Mouse (Mus musculus) neural tube, embryonic 11.5 days (tissue): ENCODE data around the gene Mybl2. TPM values are rescaled to one million over a fixed set of nuclear protein-coding genes. Genes with fewer than 3 reads are reported as not detected.

Experiments used
- ATAC-seq: fragments of 200-750 bp; cut with Nextera tagmentation; 2 replicates; pipeline ENCODE4 v1.8.0; 2017; ENCODE audit warnings: moderate number of reproducible peaks, mild to moderate bottlenecking, moderate TSS enrichment, moderate library complexity; ENCODE audit not compliant: insufficient read depth, low FRiP score, low TSS enrichment
- DNase-seq: peaks from one replicate; pipeline ENCODE4 v3.0.0-alpha.2; 2015; ENCODE audit warnings: low spot score
- H3K27ac ChIP-seq: fragments of 300-500 bp; sonication (generic); 2 replicates; pipeline ENCODE4 v1.5.1; 2014; ENCODE audit warnings: low read depth, mild to moderate bottlenecking, low read length
- H3K27me3 ChIP-seq: fragments of 300-500 bp; sonication (generic); 2 replicates; pipeline ENCODE4 v1.6.1; 2014; ENCODE audit warnings: mild to moderate bottlenecking, low read length, mixed read lengths; ENCODE audit not compliant: control insufficient read depth, insufficient read depth
- H3K36me3 ChIP-seq: fragments of 300-500 bp; sonication (generic); 2 replicates; pipeline ENCODE4 v1.6.1; 2014; ENCODE audit warnings: mild to moderate bottlenecking, low read length, moderate library complexity, mixed read lengths; ENCODE audit not compliant: control insufficient read depth, insufficient read depth
- H3K4me1 ChIP-seq: fragments of 300-500 bp; sonication (generic); 2 replicates; pipeline ENCODE4 v1.6.1; 2014; ENCODE audit warnings: low read length, mixed read lengths; ENCODE audit not compliant: control insufficient read depth, insufficient read depth
- H3K4me2 ChIP-seq: fragments of 300-500 bp; sonication (generic); 2 replicates; pipeline ENCODE4 v1.6.1; 2014; ENCODE audit warnings: low read depth, mild to moderate bottlenecking, moderate library complexity
- H3K4me3 ChIP-seq: fragments of 300-500 bp; sonication (generic); 2 replicates; pipeline ENCODE4 v1.5.1; 2014; ENCODE audit warnings: low read depth, low read length
- H3K9ac ChIP-seq: fragments of 300-500 bp; sonication (generic); 2 replicates; pipeline ENCODE4 v1.6.1; 2014; ENCODE audit warnings: mild to moderate bottlenecking, low read length
- H3K9me3 ChIP-seq: fragments of 300-500 bp; sonication (generic); 2 replicates; pipeline ENCODE4 v1.6.1; 2016; ENCODE audit warnings: low read length; ENCODE audit not compliant: control insufficient read depth
- WGBS: fragments of 180-500 bp; shearing (Covaris S2); extraction: QIAGEN DNeasy Blood & Tissue Kit; methylation state at CpG from one replicate; pipeline ENCODE4 v1.1.7; 2014; 5-methylcytosine and 5-hydroxymethylcytosine counted together
- polyA plus RNA-seq: library from polyadenylated mRNA; unstranded; fragments of >200 nt; fragmentation: Nextera tagmentation; extraction: Ambion mirVana; gene quantifications from 2 replicates; pipeline ENCODE4 v1.2.1, GENCODE M21; 2014

The Mybl2 gene
- polyA plus RNA-seq, 1 experiment from 2014 or later = 27.0 TPM

DNA sequence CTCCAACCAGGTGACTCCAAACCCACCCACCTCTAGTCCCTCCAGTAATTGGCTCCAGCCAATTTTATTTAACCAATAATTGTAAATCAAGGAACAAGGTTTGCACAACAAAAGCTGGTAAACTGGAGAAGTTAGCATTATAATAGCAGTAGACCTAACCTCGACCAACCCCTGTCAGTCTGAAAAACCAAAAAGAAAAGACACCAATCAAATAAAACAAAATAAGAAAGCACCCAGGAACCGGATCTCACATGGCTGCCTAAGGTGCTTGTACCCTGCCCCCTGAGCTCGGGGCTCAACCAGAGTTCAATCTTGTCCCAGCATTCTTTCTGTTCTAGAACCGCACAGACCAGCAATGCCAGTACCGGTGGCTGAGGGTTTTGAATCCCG, 7.6 kb downstream of the Mybl2 start:
- no peak overlapping the region for H3K9ac ChIP-seq
- H3K36me3 ChIP-seq = no peaks in the 10 kb centered on the region
- 62% methylated on average over 6 of the region's 6 CpGs for WGBS
- no peak overlapping the region for H3K27ac ChIP-seq
- H3K4me3 ChIP-seq = no peak overlapping the region
- H3K4me2 ChIP-seq = no peak overlapping the region
- no peaks in the 10 kb centered on the region for H3K9me3 ChIP-seq
- H3K27me3 ChIP-seq = no peaks in the 10 kb centered on the region
- no peak for ATAC-seq
- 0 out of 2 replicates have a peak, but pooled peaks cover 2% of the 10 kb centered on the region for H3K4me1 ChIP-seq
- DNase-seq = no peak

DNA sequence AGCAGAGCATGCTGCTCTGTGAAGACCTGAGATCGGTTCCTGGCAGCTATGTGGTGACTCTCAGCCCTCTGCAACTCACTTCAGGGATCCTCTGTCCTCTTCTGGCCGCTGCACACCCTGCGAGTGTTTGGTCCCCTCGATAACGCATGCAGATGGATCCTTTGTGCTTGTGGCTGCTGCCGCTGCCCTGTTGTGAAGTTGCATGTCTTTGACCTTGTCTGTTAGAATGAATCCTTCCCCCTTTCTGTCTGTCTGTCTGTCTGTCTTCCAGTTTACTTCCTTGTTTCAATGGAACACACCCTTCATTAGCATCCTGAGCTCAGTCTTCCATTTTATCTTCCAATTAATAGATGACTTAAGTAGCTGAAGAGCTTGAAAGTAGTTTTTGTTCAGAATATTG, 11.8 kb downstream of the Mybl2 start:
- Histone ChIP-seq H3K9me3 (no peaks in the 10 kb centered on the region), H3K9ac (no peak overlapping the region), H3K4me3 (no peak overlapping the region), H3K4me1 (no peaks in the 10 kb centered on the region), H3K27me3 (no peaks in the 10 kb centered on the region), H3K36me3 (no peaks in the 10 kb centered on the region), H3K4me2 (no peak overlapping the region), H3K27ac (no peak overlapping the region)
- ATAC-seq (no peak), DNase-seq (no peak)
- WGBS = 95% methylated on average over 6 of the region's 6 CpGs

DNA sequence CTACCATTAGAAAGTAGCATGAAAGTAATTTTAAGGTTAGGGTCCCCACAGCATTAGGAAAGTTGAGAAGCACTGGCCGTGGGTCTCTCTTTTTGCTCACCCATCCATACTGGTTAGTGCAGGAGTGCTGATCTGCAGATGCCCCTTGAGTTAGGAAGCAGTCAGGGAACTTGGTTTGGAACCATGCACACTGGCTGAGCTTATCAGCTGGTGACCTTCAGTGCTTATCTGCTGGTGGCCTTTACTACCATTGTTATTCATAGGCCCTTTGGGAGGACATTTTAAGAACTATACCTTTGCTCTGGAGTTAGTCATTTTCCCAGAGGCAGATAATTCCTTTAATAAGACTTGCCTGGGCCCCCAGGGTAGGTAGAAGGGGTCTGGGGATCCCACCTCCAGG, 12.7 kb downstream of the Mybl2 start:
- ATAC-seq (no peak), DNase-seq (no peak)
- Histone ChIP-seq H3K27me3 (no peaks in the 10 kb centered on the region), H3K4me3 (no peak overlapping the region), H3K4me1 (no peaks in the 10 kb centered on the region), H3K27ac (no peak overlapping the region), H3K36me3 (no peaks in the 10 kb centered on the region), H3K9me3 (no peaks in the 10 kb centered on the region), H3K4me2 (no peak overlapping the region), H3K9ac (no peak overlapping the region)
- 92% methylated on average over 1 of the region's 1 CpGs for WGBS

DNA sequence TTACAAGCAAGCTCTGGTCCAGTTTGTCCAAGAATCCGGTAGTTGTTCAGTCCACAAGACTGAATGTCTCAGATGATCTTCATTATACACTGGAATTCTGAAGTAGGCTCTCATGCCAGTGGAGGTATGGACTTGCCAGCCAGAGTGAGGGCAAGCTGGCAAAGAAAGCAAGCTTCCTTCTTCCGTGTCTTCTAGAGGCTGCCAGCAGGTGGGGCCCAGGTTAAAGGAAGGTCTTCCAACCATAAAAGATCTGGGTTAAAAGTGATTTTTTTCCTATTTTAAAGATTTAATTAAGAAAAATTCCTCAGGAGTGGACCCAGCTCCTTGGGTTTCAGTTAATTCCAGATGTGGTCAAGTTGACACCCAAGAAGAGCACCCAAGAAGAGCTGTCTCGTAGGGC, 15.7 kb downstream of the Mybl2 start:
- DNase-seq (no peak), ATAC-seq (no peak)
- no peak overlapping the region for H3K4me2 ChIP-seq
- H3K36me3 ChIP-seq = peaks cover 8% of the 10 kb centered on the region; the same call in 1 of the 2 replicates
- no peak overlapping the region for H3K4me3 ChIP-seq
- 96% methylated on average over 3 of the region's 3 CpGs for WGBS
- H3K9ac ChIP-seq = no peak overlapping the region
- H3K27me3 ChIP-seq = no peaks in the 10 kb centered on the region
- H3K27ac ChIP-seq = no peak overlapping the region
- no peaks in the 10 kb centered on the region for H3K4me1 ChIP-seq
- no peaks in the 10 kb centered on the region for H3K9me3 ChIP-seq

DNA sequence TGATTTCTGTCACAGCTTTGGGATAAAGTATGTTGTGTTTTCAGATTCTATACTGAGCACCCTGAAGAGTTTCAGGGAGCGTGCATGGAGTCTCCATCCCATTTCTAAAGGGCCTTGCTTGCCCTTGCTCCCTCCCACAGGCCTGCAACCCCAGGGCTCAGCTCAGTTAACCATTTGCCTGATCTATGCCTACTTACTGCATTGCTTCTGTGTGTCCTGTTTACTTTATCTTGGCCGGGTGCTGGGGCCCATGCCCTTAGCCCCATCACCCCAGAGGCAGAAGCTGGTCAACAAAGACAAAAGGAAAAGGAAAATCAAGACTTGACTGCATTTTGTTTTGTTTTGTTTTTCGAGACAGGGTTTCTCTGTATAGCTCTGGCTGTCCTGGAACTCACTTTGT, 17.1 kb downstream of the Mybl2 start:
- 80% methylated on average over 3 of the region's 3 CpGs for WGBS
- no peaks in the 10 kb centered on the region for H3K27me3 ChIP-seq
- no peak overlapping the region for H3K4me3 ChIP-seq
- DNase-seq (no peak), ATAC-seq (no peak)
- no peak overlapping the region for H3K9ac ChIP-seq
- peaks cover 8% of the 10 kb centered on the region; the same call in 1 of the 2 replicates for H3K36me3 ChIP-seq
- no peak overlapping the region for H3K4me2 ChIP-seq
- H3K27ac ChIP-seq = no peak overlapping the region
- H3K4me1 ChIP-seq = no peaks in the 10 kb centered on the region
- H3K9me3 ChIP-seq = no peaks in the 10 kb centered on the region

DNA sequence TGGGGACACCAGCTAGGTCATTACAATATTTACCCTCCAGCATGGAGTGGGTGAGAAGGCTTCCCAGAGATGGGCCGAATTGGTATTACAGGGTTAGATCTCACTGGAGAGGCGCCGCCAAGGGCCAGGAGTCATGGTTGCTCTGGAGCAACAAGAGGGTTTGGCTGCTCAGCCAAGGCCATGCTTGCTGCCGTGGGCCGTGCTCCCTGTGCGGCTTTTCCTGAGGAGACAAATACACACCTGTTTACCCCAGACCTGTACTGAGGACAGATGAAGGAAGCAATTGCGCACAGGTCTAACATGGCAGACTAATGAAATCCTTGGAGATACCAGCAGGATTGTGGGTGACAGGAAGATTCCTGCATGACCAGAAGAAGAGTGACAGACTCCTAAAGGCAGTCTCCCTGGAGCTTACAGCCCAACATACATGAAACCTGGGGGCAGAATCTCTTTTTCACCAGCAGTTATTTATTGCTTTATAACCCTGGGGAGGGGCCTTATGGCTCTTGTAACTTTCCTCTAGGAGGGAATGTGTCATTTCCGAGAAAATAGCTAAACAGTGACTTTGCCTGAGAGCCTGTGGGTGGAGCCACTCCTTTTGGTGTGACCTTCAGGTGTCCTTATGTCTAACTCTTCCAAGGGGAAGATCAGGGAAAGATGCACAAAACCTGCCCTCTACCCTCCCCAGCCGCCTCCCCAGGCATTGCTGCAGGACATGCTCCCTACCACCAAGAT, 18.7 kb downstream of the Mybl2 start:
- Histone ChIP-seq H3K4me3 (no peak overlapping the region), H3K9ac (no peak overlapping the region), H3K4me2 (no peak overlapping the region), H3K27ac (no peak overlapping the region), H3K27me3 (no peaks in the 10 kb centered on the region), H3K4me1 (no peaks in the 10 kb centered on the region), H3K9me3 (no peaks in the 10 kb centered on the region), H3K36me3 (peaks cover 8% of the 10 kb centered on the region; the same call in 1 of the 2 replicates)
- DNase-seq (no peak), ATAC-seq (no peak)
- 79% methylated on average over 9 of the region's 9 CpGs for WGBS

DNA sequence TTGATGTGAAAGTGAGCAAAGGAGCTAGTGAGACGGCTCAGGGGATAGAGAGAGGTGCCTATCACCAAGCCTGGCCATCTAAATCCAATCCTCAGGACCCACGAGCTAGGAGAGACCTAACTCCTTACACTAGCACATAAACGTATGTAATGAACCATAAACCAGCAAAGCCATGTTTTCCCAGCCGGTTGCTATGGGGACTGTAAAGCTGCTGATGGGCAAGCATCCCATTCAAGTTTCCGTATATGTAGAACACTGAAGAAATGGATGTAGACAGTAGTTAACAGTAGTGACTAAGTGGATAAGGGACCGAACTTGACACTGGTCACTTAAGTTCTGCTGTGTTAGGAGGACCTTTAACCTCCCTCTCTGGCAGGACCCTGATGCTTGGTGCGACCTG, 19.5 kb downstream of the Mybl2 start:
- DNase-seq (no peak), ATAC-seq (no peak)
- Histone ChIP-seq H3K27ac (no peak overlapping the region), H3K27me3 (no peaks in the 10 kb centered on the region), H3K9ac (no peak overlapping the region), H3K9me3 (no peaks in the 10 kb centered on the region), H3K4me2 (no peak overlapping the region), H3K4me3 (no peak overlapping the region), H3K36me3 (peaks cover 8% of the 10 kb centered on the region; the same call in 1 of the 2 replicates), H3K4me1 (no peaks in the 10 kb centered on the region)
- 79% methylated on average over 7 of the region's 7 CpGs for WGBS

DNA sequence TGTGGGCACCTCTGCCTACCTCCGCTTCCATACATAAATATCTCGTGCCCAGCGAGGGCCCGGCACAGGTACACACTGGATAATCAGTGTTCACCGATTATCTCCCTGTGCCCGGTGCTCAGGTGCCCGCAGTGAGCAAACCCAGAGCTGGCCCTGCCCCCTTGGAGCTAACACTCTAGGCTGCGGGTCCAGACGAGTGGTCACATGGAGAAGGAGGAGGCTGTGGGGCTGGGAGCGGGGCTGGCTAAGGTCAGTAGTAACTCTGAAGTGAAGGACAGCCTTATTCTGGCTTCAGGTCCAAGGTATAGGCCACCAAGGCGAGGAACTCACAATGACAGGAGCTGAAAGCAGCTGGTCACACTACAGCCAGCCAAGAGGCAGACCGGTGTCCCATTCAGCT, 20.3 kb downstream of the Mybl2 start:
- H3K27me3 ChIP-seq = no peaks in the 10 kb centered on the region
- no peaks in the 10 kb centered on the region for H3K4me1 ChIP-seq
- H3K9me3 ChIP-seq = no peaks in the 10 kb centered on the region
- 90% methylated on average over 12 of the region's 12 CpGs for WGBS
- no peak overlapping the region for H3K9ac ChIP-seq
- H3K27ac ChIP-seq = no peak overlapping the region
- H3K4me3 ChIP-seq = no peak overlapping the region
- no peak for DNase-seq
- ATAC-seq = no peak
- peaks cover 8% of the 10 kb centered on the region; the same call in 1 of the 2 replicates for H3K36me3 ChIP-seq
- H3K4me2 ChIP-seq = no peak overlapping the region

DNA sequence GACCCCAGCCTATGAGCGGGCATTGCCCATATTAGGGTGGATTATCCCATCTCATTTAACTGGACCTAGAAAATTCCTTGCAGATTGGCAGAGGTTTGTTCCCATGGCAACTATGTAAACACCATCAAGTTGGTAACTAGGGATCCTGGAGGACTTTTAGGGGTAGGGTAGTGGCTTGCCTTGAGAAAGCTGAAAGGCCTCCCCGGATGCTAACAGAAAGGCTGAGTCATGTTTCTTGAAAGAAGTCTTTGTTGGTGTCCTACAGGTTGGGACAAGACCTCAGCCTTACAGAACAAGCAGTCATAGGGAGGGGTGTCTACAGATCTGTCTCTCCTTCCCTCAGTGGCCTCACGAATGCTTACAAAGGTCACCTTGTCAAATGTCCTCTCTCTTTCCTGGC, 20.7 kb downstream of the Mybl2 start:
- WGBS = 88% methylated on average over 3 of the region's 3 CpGs
- Histone ChIP-seq H3K27ac (no peak overlapping the region), H3K4me3 (no peak overlapping the region), H3K9me3 (no peaks in the 10 kb centered on the region), H3K9ac (no peak overlapping the region), H3K4me1 (no peaks in the 10 kb centered on the region), H3K27me3 (no peaks in the 10 kb centered on the region), H3K4me2 (no peak overlapping the region), H3K36me3 (peaks cover 8% of the 10 kb centered on the region; the same call in 1 of the 2 replicates)
- DNase-seq (no peak), ATAC-seq (no peak)
